Mouse (Mus musculus) liver, adult 2 months (tissue): ENCODE data around the gene Tdp2. TPM values are rescaled to one million over a fixed set of nuclear protein-coding genes. Genes with fewer than 3 reads are reported as not detected.
A peak's percentile ranks its signal among the peaks of the same experiment; 100 is the strongest.

Experiments
- DNase-seq: peaks from one replicate; pipeline ENCODE4 v3.0.0-alpha.2; 2011; ENCODE audit warnings: low read depth, low spot score; ENCODE audit errors: extremely low read depth
- H3K27ac ChIP-seq: fragments of 200-500 bp; replicated peaks from 2 replicates; pipeline ENCODE4 v1.5.1; 2012; ENCODE audit warnings: low read depth, mild to moderate bottlenecking, control low read depth, inconsistent platforms, low read length; ENCODE audit not compliant: insufficient read depth
- H3K27me3 ChIP-seq: fragments of 200-500 bp; 2 replicates; pipeline ENCODE4 v1.6.1; 2012; ENCODE audit warnings: mild to moderate bottlenecking, moderate library complexity, low read length, inconsistent platforms; ENCODE audit not compliant: control insufficient read depth, insufficient read depth
- H3K36me3 ChIP-seq: fragments of 200-500 bp; 2 replicates; pipeline ENCODE4 v1.6.1; 2012; ENCODE audit warnings: low read length, inconsistent platforms; ENCODE audit not compliant: control insufficient read depth, insufficient read depth
- H3K4me1 ChIP-seq: fragments of 200-500 bp; 2 replicates; pipeline ENCODE4 v1.6.1; 2011; ENCODE audit warnings: low read length; ENCODE audit not compliant: control insufficient read depth, insufficient read depth
- H3K4me3 ChIP-seq: fragments of 200-500 bp; 2 replicates; pipeline ENCODE4 v1.5.1; 2011; ENCODE audit warnings: low read depth, mild to moderate bottlenecking, control low read depth, low read length, moderate library complexity; ENCODE audit not compliant: insufficient read depth
- H3K79me2 ChIP-seq: fragments of 200-500 bp; 2 replicates; pipeline ENCODE4 v1.6.1; 2012; ENCODE audit warnings: inconsistent platforms, mild to moderate bottlenecking, low read length, moderate library complexity; ENCODE audit not compliant: control insufficient read depth, insufficient read depth
- H3K9ac ChIP-seq: fragments of 200-500 bp; 2 replicates; pipeline ENCODE4 v1.6.1; 2012; ENCODE audit warnings: low read depth, mild to moderate bottlenecking, control low read depth, inconsistent platforms, low read length
- CTCF ChIP-seq: fragments of 200-500 bp; IDR thresholded peaks from 2 replicates; pipeline ENCODE4 v1.5.1; 2011; ENCODE audit warnings: low read depth, low read length, control low read depth
- POLR2A ChIP-seq: fragments of 200-500 bp; IDR thresholded peaks from 2 replicates; pipeline ENCODE4 v1.6.1; 2011; ENCODE audit warnings: low read length, control low read depth; ENCODE audit not compliant: insufficient read depth; ENCODE audit errors: extremely low read depth
- WGBS: fragments of 180-500 bp; shearing (Covaris S2); methylation state at CpG from one replicate; pipeline ENCODE4 v1.1.7; 2018; 5-methylcytosine and 5-hydroxymethylcytosine counted together
- polyA plus RNA-seq: library from polyadenylated mRNA; depleted of rRNA; stranded (reverse); fragments of >200 nt; gene quantifications from 2 replicates; pipeline ENCODE4 v1.2.3, GENCODE M21; 2012
- total RNA-seq: library from RNA; depleted of rRNA; stranded (reverse); fragments of >200 nt; gene quantifications from 2 replicates; pipeline ENCODE4 v1.2.3, GENCODE M21; 2014

Tdp2 gene
- total and polyA plus RNA-seq, 2 experiments, result 18.6 to 29.4 TPM

DNA sequence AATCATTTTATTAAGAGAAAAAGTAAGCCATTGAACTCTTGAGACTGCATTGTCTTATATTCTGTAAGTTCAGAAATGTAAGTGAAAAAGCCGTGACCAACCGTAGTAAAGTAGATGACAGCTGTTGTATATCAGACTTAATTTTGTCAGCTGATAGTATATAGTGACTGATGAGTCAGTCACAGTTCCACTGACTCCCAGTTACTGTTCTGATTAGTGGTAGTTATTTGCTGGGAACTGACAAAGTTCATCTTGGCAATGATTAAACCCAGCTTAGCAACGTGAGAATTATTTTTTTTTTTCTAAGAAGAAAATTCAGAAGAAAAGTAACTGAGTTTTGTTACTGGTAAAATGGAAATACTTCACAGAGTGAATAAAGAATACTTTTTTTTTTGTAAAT lies 10.2 kb downstream of the Tdp2 start:
- WGBS, result 64% methylated on average over 3 of the region's 3 CpGs
- TF ChIP-seq CTCF (no peak), POLR2A (no peak)

DNA sequence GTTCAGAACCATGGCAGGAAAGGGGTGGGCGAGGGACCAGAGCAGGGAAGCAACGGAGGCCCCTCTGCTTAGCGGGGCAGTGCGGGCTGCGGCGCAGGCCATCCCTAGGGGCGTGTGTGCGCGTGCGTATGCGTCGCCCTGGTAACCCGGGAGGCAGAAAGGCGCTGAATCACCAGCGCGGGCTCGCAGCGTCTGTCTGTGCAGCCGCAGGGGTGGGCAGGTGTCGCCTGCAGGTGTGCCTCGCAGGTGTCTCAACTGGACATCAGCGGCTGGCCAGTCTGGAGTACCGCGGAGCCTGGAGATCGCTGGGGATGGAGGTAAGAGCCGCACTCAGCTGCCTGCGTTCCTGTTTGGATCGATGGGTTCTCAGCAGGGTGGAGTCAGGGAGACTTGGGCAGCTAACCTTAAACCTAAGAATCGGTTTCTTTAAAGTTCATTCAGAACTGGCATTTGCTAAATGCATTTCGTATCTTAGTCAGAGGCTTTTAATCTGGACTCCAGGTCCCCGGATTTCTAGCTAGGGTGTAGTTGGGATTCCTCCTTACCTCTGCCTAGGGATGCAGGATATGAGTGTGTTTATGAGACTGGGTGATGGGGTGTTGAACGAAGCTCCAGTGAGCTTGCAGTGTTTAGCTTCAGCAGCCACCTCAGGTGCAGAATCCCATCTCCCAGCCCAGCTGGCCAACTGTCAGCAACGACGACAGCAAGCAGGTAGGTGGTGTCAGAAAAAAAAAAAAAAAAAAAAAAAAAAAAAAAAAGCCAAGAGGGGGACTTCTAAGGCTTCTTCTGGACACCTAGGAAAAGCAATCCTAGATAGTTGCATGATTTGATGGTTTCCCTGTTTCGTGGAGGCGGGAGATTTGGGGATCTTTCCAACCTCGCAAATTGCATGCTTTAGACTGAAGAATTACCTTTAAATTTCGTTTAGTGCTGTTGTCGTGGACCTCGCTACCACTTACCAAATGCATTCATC lies 13.8 kb downstream of the Tdp2 start, which contains the start of gene D130043K22Rik:
Gene D130043K22Rik, plus strand, starts transcription at position 153 of the 973 bp plus-strand sequence.
- peaks cover 11% of the 10 kb centered on the region; the same call in 1 of the 2 replicates for H3K36me3 ChIP-seq
- no peaks in the 10 kb centered on the region for H3K79me2 ChIP-seq
- WGBS, result 19% methylated on average over 40 of the region's 40 CpGs
- peaks cover 3% of the 10 kb centered on the region; the same call in 1 of the 2 replicates for H3K4me1 ChIP-seq
- TF ChIP-seq POLR2A (no peak), CTCF (no peak)
- 0 out of 2 replicates have a peak within 1 kb of the TSS, but pooled peaks have one; percentile 26 for H3K9ac ChIP-seq
- peak within 1 kb of the TSS; percentile 55 for H3K4me3 ChIP-seq
- no peak for DNase-seq
- no peak within 1 kb of the TSS for H3K27ac ChIP-seq
- no peaks in the 10 kb centered on the region for H3K27me3 ChIP-seq

More for the DNA sequence above, 10.2 kb downstream of the Tdp2 start:
- H3K27me3 ChIP-seq, result no peaks in the 10 kb centered on the region
- H3K36me3 ChIP-seq, result peaks cover 24% of the 10 kb centered on the region
- H3K4me3 ChIP-seq, result no peak overlapping the region
- H3K79me2 ChIP-seq, result no peaks in the 10 kb centered on the region; the same call in 1 of the 2 replicates
- H3K4me1 ChIP-seq, result peaks cover 3% of the 10 kb centered on the region; the same call in 1 of the 2 replicates
- H3K9ac ChIP-seq, result no peak overlapping the region
- no peak overlapping the region for H3K27ac ChIP-seq
- no peak for DNase-seq

DNA sequence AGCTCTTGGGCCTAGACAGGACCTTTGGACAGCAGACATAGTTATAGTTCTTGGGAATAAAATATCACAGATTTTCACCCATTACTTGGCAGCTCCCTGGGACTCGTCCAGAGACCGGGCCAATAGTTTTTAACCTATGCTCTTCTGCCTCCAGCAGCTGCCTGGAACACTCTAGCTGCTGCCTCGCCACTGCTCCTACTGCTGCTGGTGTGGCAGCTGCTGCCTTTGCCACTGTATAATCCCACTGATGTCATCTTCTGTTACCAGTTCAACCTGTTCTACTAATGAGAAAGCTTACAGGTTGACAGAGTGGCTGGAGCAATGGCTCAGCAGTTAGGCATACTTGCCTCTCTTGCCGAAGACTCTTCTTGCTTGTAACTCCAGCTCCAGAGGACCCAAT lies 17.8 kb downstream of the Tdp2 start:
- Histone ChIP-seq H3K4me1 (peaks cover 3% of the 10 kb centered on the region; the same call in 1 of the 2 replicates), H3K79me2 (no peaks in the 10 kb centered on the region), H3K27me3 (no peaks in the 10 kb centered on the region), H3K27ac (no peak overlapping the region), H3K36me3 (no peaks in the 10 kb centered on the region), H3K4me3 (no peak overlapping the region), H3K9ac (no peak overlapping the region)
- no peak for DNase-seq
- TF ChIP-seq CTCF (no peak), POLR2A (no peak)
- WGBS, result 89% methylated on average over 4 of the region's 4 CpGs

DNA sequence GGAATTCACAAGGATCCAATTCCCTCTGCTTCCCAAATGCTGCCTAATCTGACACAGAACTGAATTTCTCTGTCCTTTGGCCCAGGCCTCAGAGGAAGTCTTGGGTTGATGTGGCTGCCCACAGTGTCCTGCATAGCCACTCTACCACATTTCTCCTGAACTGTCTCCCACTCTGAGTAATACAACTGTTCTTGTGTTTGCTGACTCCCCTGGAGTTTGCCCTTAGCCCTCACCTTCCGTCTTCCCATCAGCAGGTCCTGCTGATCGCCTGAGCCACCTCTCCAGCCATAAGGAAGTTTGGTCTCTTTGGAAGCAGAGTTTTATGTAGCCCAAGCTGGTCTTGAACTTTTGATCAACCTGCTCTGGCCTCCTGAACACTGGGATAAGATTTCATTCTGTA lies 20.5 kb downstream of the Tdp2 start:
- no peak overlapping the region for H3K4me3 ChIP-seq
- TF ChIP-seq POLR2A (no peak), CTCF (no peak)
- no peaks in the 10 kb centered on the region for H3K27me3 ChIP-seq
- H3K36me3 ChIP-seq, result no peaks in the 10 kb centered on the region
- H3K79me2 ChIP-seq, result no peaks in the 10 kb centered on the region
- no peak for DNase-seq
- H3K4me1 ChIP-seq, result no peaks in the 10 kb centered on the region
- no peak overlapping the region for H3K27ac ChIP-seq
- WGBS, result 98% methylated on average over 2 of the region's 2 CpGs
- H3K9ac ChIP-seq, result no peak overlapping the region

DNA sequence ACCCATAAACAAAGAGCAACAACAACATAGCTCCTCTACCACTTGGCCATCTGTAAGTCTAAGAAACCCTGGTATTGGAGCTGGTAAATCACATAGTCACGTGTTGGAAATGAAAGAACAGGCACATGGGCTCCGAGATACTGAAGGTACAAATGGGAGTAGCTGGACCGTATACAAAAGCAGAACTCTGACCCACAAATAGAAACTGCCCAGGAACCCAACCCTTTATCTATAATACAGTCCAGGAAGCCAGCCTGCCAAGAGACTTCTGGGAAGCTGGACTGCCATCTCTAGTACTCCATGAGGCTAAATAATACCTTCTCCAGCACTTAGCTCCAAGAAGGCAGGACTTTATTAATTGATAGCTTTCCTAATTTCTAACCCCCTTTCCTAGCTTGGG lies 21.1 kb downstream of the Tdp2 start:
- no peak for DNase-seq
- Histone ChIP-seq H3K9ac (no peak overlapping the region), H3K27me3 (no peaks in the 10 kb centered on the region), H3K36me3 (no peaks in the 10 kb centered on the region), H3K4me1 (no peaks in the 10 kb centered on the region), H3K27ac (no peak overlapping the region), H3K4me3 (no peak overlapping the region), H3K79me2 (no peaks in the 10 kb centered on the region)
- WGBS, result 66% methylated on average over 3 of the region's 3 CpGs
- no peak for TF ChIP-seq CTCF
- no peak for TF ChIP-seq POLR2A
